Mouse (Mus musculus): ENCODE data around the gene Tesk2. TPM values are rescaled to one million over a fixed set of nuclear protein-coding genes. Genes with fewer than 3 reads are reported as not detected.
"Not testable (repeated sequence)": the region's sequence is repeated elsewhere in the genome, so short reads cannot be mapped to it uniquely, and the experiment has no call there.

Tesk2 gene
- total RNA-seq (2015), result 9.2 and 12.6 TPM in 2 replicates
- 6.7 and 7.1 TPM in 2 replicates for total RNA-seq (2017)

- peak; percentile 92 for ATAC-seq (replicated peaks; ENCODE audit: poor library complexity)
Observed at GRCm38 (mm10) chr4:116720343-116721097, at the start of gene Tesk2. Gene Tesk2, plus strand, starts transcription at chr4:116720948.

- peak; percentile 88 for ATAC-seq (replicated peaks; ENCODE audit: poor library complexity)
Observed at GRCm38 (mm10) chr4:116672785-116673184, 48.0 kb upstream of the Tesk2 start.

- not testable (repeated sequence) for ATAC-seq (replicated peaks; ENCODE audit: poor library complexity)
Observed at GRCm38 (mm10) chr4:116674761-116675160, 46.0 kb upstream of the Tesk2 start.

- ATAC-seq (replicated peaks; ENCODE audit: poor library complexity), result no peak
Observed at GRCm38 (mm10) chr4:116676027-116676426, 44.7 kb upstream of the Tesk2 start.

GRCm38 (mm10) chr4:116677808-116678207, 42.9 kb upstream of the Tesk2 start:
- ATAC-seq (replicated peaks; ENCODE audit: poor library complexity), result no peak

- ATAC-seq (replicated peaks; ENCODE audit: poor library complexity), result no peak
Observed at GRCm38 (mm10) chr4:116679141-116679540, 41.6 kb upstream of the Tesk2 start.

- ATAC-seq (replicated peaks; ENCODE audit: poor library complexity), result not testable (repeated sequence)
Observed at GRCm38 (mm10) chr4:116680521-116680920, 40.2 kb upstream of the Tesk2 start.

GRCm38 (mm10) chr4:116683957-116684356, 36.8 kb upstream of the Tesk2 start:
- ATAC-seq (replicated peaks; ENCODE audit: poor library complexity), result no peak

- ATAC-seq (replicated peaks; ENCODE audit: poor library complexity), result no peak
Observed at GRCm38 (mm10) chr4:116684665-116685064, 36.1 kb upstream of the Tesk2 start.

- peak; percentile 85 for ATAC-seq (replicated peaks; ENCODE audit: poor library complexity)
Observed at GRCm38 (mm10) chr4:116685402-116686061, 35.2 kb upstream of the Tesk2 start, which contains the start of gene Prdx1. Gene Prdx1, plus strand, starts transcription at chr4:116685544.

GRCm38 (mm10) chr4:116687041-116687440, 33.7 kb upstream of the Tesk2 start:
- no peak for ATAC-seq (replicated peaks; ENCODE audit: poor library complexity)

- no peak for ATAC-seq (replicated peaks; ENCODE audit: poor library complexity)
Observed at GRCm38 (mm10) chr4:116689309-116689876, 31.4 kb upstream of the Tesk2 start.

- no peak for ATAC-seq (replicated peaks; ENCODE audit: poor library complexity)
Observed at GRCm38 (mm10) chr4:116692146-116692545, 28.6 kb upstream of the Tesk2 start.

- ATAC-seq (replicated peaks; ENCODE audit: poor library complexity), result no peak
Observed at GRCm38 (mm10) chr4:116693785-116694184, 27.0 kb upstream of the Tesk2 start.

GRCm38 (mm10) chr4:116698693-116699342, 21.9 kb upstream of the Tesk2 start:
- ATAC-seq (replicated peaks; ENCODE audit: poor library complexity), result peak; percentile 46

- ATAC-seq (replicated peaks; ENCODE audit: poor library complexity), result no peak
Observed at GRCm38 (mm10) chr4:116700964-116701363, 19.8 kb upstream of the Tesk2 start.

- peak; percentile 52 for ATAC-seq (replicated peaks; ENCODE audit: poor library complexity)
Observed at GRCm38 (mm10) chr4:116703804-116704203, 16.9 kb upstream of the Tesk2 start.

GRCm38 (mm10) chr4:116707666-116708065, 13.1 kb upstream of the Tesk2 start:
- no peak for ATAC-seq (replicated peaks; ENCODE audit: poor library complexity)

GRCm38 (mm10) chr4:116708201-116708764, 12.5 kb upstream of the Tesk2 start, which contains the start of the genes Mmachc and Ccdc163:
Gene Mmachc, minus strand, starts transcription at chr4:116708406.
Gene Ccdc163, plus strand, starts transcription at chr4:116708509.
- ATAC-seq (replicated peaks; ENCODE audit: poor library complexity), result peak; percentile 93

- 0 out of 2 replicates have a peak, but pooled peaks have one; percentile 24 for ATAC-seq (replicated peaks; ENCODE audit: poor library complexity)
Observed at GRCm38 (mm10) chr4:116708791-116709390, 11.9 kb upstream of the Tesk2 start.
